Mouse (Mus musculus) spleen, adult 2 months (tissue): ENCODE results near the gene Hoxb7.

Experiments
- CTCF ChIP-seq: fragments of 200-500 bp; IDR thresholded peaks from 2 replicates; pipeline ENCODE4 v1.5.1; 2011; ENCODE audit warnings: mild to moderate bottlenecking, inconsistent platforms; ENCODE audit not compliant: insufficient read depth, insufficient read length, insufficient replicate concordance; ENCODE audit errors: extremely low read depth
- POLR2A ChIP-seq: fragments of 200-500 bp; IDR thresholded peaks from 2 replicates; pipeline ENCODE4 v1.6.1; 2011; ENCODE audit warnings: low read depth, low read length, inconsistent platforms

- TF ChIP-seq CTCF (no peak), POLR2A (no peak)
These were observed 28.4 kb downstream of the Hoxb7 start for GRCm38 (mm10) chr11:96314671-96315343.
